Mouse (Mus musculus): Measurements from ENCODE around the gene Pcp2. TPM values are rescaled to one million over a fixed set of nuclear protein-coding genes. Genes with fewer than 3 reads are reported as not detected.
A peak's percentile ranks its signal among the peaks of the same experiment; 100 is the strongest.

Gene Pcp2
- polyA plus RNA-seq (2012; rRNA removed), result not detected in 2 replicates

DNA sequence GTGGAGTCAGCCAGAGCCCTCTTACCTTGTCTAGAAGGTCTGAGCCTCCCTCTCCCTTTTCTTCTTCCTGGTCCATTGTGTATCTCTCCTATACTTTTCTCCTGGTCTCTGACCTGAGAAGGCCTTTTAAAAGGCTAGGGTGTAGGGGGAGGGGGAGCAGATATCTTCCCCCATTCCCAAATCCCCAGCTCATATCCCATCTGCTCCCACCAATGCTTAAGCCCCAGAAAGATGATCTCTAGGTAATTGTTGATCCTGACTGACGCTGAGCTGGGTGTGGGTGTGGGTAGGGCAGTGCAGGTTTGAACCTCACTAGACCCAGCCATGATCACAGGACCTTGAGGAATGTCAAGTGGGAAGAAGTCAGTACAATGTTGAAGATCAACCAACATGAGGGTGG, at the start of gene Pcp2:
Gene Pcp2 (minus strand): TSS at position 101 of the 400 bp plus-strand sequence.
- 84% methylated on average over 1 of the region's 1 CpGs for WGBS
- DNase-seq (ENCODE audit: low read depth, low spot score), result no peak

DNA sequence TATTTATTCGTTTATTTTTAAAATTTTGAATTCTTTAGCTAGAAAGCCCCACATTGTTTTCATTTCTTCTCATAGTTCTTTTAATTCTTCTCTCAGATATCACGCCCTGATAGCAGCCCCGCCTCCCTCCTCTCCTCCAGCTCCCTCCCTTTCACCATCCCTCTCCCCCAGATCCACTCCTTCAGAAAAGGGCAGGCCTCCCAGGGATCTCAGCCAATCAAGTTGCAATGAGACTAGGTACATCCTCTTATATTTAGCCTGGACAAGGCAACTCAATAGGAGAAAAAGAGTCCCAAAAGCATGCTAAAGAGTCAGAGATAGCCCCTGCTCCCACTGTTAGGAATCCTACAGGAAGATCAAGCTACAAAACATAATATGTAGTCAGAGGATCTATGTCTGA, 49.3 kb upstream of the Pcp2 start:
- WGBS, result 48% methylated on average over 3 of the region's 3 CpGs
- DNase-seq (ENCODE audit: low read depth, low spot score), result no peak

DNA sequence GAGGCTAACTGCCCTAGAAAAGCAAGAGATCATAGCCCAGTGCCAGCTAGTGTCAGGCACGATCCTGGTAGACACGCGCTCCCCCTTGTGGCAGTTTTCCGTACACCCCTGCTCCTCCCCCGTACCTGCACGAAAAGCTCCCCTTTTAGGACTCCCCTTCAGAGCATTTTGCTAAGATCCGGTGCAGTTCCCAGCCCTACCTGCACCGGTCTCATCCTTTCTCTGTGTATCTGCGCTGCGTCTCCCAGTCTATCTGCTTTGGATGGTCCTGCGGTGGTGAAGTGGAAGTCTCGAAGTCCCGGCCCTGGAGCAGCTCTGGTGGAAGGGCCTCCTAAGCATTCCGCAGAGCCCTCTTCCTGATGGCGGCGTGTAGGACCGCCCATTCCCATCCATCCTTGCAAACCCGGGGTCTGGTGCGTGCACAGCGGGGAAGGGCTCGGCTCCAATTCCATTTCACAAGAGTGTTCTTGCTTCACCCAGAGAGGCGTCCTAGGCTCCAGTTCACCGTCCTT, 46.7 kb upstream of the Pcp2 start, which contains the start of gene Fcor:
Gene Fcor (minus strand): TSS at position 383 of the 512 bp plus-strand sequence.
- WGBS, result 2% methylated on average over 23 of the region's 23 CpGs
- DNase-seq (ENCODE audit: low read depth, low spot score), result peak; percentile 56

DNA sequence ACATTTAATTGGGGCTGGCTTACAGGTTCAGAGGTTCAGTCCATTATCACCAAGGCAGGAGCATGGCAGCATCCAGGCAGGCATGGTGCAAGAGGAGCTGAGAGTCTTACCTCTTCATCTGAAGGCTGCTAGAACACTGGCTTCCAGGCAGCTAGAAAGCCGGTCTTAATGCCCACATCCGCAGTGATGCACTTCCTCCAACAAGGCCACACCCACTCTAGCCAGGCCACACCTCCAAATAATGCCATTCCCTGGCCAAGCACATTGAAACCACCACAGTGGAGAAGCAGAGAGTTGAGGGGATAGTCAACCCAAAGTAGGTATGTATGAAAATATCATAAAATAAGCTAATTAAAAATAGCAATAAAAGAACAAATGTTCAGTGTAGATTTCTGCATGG, 45.0 kb upstream of the Pcp2 start:
- 59% methylated on average over 2 of the region's 2 CpGs for WGBS
- no peak for DNase-seq (ENCODE audit: low read depth, low spot score)

DNA sequence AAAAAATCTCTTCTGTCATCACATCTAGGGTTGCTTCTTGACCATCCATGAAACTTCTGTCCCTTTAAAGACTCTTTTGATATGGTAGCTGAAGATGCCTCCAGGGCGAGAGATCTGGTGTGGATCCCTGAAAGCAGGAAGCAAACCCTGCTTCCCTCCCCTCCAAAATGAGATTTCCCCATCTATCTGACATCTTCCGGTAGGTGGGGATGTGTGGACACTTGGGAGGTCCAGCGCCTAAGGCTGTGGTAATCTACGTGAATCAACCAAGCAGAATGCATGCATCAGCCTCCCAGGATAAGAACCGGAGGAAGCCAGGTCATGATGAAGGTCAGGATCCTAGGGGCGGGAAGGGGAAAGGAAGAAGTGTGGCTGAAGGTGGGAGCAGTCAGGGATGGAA, 40.2 kb upstream of the Pcp2 start, which contains the start of gene Mcemp1:
Gene Mcemp1 (plus strand): TSS at position 248 of the 400 bp plus-strand sequence.
- WGBS, result 72% methylated on average over 6 of the region's 6 CpGs
- no peak for DNase-seq (ENCODE audit: low read depth, low spot score)

DNA sequence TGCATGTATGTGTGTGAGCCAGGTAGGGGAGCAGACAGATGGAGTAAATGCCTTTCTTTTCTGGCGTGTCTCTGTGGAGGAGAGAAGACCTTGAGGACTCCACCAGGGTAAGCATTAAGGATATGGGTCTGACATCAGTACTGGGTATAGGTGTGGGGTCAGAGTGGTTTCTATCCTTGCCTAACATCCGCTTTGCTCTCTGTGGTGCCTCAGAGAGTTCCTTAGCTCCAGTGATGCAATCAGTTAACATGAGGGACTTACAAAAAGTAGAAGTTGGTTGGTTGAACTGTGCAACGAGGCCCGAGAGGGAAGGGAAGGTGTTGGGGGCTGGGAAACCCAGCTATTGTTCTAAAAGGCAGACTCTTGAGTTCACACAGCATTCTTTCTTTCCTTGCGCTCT, 39.1 kb upstream of the Pcp2 start:
- DNase-seq (ENCODE audit: low read depth, low spot score), result no peak
- 48% methylated on average over 5 of the region's 5 CpGs for WGBS

DNA sequence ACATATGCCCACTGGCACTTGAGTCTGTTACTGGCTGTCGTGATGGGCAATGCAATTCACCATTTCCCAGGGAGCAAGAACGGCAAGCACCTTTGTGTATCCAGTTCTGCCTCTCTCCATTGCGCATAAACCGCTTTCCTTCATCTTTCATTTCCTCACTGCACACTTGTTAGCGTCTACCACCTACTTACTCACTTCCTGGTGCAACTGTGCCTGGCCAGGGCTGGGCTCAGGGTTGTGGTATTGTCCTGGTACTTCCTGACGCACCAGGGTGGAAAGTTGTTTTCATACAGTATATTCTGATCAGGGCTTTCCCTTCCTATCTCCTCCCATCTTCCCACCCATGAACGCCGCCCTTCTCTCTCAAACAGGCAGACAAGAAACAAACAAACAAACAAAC, 35.5 kb upstream of the Pcp2 start:
- 65% methylated on average over 8 of the region's 8 CpGs for WGBS

DNA sequence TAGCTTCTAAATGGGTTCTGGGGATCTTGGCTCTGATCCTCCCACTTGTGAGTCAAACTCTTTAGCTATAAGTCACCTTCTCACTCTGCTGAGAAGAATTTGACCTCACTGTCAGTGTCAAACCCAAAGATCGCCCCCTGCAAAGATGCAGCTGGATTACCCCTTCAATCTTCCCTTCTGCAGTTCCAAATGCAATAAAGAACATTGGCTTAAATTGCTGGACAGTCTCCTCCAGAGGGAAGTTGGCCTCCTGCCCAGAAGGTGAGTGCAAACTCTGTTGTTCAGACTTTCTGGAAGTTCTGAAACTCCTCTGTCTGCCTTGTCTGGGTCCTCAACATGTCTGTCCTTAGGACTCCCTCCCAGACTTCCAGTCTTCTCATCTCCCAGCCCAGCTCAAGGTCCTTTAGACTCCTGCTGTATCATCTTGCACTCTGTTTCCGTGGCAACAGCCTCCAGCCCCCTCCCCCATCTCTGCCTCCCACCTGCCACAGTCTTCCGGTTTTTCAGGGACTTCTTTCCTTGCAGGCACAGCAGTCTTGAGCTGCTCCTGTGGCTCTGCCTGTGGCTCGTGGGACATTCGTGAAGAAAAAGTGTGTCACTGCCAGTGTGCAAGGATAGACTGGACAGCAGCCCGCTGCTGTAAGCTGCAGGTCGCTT, 31.5 kb upstream of the Pcp2 start:
- 20% methylated on average over 7 of the region's 7 CpGs for WGBS
- no peak for DNase-seq (ENCODE audit: low read depth, low spot score)

More for the DNA sequence above, 35.5 kb upstream of the Pcp2 start:
- no peak for DNase-seq (ENCODE audit: low read depth, low spot score)

DNA sequence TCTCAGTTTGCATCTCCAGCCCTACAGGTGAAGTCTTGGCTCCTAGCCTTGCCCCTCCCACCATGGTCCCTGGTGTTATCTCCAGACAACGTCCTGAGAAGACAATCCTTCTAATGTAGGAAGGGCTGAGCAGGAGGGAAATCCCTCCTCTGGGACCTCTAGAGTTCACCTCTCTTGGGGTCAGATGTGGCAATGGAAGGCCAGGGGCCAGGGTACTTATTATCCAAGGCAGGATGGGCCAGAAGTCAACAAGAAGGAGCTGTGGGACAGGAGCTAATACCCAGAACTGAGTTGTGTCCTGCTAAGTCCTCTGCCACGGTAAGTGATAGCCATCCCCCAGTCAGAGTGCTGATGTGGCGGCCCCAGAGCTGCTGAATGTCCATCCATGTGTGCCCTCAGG, 30.2 kb upstream of the Pcp2 start, which contains the start of gene Retn:
Gene Retn (plus strand): TSS at position 245 of the 400 bp plus-strand sequence.
- DNase-seq (ENCODE audit: low read depth, low spot score), result no peak
- 59% methylated on average over 3 of the region's 3 CpGs for WGBS

DNA sequence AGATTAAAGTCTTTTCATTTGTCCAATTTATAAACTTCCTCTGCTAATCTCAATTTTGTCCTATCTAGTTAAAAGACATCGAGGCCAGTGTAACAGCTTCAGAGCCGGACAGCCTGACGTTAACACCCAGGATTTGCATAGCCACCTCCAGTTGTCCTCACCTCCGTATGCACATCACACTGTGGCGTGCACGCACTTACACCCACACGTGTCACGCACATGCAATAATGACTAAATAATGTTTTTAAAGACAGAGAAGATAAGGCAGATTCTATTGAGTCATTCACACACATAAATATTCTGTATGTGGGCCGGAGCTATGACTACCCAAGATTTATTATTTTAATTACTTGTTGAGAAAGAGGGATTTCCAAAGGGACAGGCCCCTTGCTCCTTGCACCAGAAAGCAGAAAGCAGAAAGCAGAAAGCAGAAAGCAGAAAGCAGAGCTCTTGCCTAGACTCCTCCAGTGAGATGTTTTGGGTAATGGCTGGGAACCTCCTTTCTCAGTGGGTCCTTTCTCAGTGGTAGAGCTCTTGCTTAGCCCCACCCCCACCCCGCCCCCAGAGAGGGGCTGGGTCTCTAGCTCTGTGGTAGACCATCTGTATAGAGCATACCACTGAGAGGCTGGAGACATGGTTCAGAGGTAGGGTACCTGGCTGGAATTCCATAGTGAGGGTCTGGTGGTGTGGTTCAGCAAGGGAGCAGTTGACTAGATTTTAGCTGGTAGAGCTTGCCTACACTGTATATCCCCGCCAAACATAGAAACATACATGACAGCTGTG, 29.6 kb upstream of the Pcp2 start:
- 68% methylated on average over 11 of the region's 11 CpGs for WGBS
- DNase-seq (ENCODE audit: low read depth, low spot score), result no peak

DNA sequence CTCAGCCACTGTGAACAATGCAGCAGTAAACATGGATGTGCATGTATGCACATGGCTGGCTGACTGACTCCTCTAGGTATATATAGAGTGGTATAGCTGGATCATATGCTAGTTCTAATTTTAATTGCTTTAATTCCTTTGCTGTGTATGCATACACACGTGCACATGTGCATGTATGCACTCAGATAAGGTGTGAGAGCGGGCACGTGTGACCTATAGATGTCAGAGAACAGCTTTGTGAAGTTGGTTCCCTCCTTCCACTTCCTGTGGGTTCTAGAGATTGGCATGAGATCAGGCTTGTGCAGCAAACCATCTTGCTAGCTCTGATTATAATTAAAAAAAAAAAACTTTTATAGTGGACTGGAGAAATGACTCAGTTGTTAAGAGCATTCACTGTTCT, 27.5 kb upstream of the Pcp2 start:
- DNase-seq (ENCODE audit: low read depth, low spot score), result no peak
- WGBS, result 58% methylated on average over 3 of the region's 3 CpGs

DNA sequence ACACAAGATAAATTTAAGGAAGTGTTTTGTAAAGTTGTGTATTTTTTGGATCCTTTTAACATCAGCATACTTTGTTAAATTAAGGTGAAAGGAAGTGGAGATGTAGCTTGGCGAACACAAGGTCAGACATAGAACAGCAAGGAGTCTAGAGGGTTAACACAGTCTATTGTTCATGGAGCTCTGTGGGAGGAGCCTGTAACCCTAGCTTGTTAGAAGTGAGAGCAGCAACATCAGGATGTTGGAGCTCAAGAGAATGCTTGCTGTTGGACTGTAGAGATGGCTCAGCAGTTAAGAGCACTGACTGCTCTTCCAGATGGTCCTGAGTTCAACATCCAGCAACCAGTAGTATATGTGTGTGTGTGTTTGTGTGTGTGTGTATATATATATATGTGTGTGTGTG, 23.6 kb upstream of the Pcp2 start:
- 60% methylated on average over 1 of the region's 1 CpGs for WGBS
- no peak for DNase-seq (ENCODE audit: low read depth, low spot score)

DNA sequence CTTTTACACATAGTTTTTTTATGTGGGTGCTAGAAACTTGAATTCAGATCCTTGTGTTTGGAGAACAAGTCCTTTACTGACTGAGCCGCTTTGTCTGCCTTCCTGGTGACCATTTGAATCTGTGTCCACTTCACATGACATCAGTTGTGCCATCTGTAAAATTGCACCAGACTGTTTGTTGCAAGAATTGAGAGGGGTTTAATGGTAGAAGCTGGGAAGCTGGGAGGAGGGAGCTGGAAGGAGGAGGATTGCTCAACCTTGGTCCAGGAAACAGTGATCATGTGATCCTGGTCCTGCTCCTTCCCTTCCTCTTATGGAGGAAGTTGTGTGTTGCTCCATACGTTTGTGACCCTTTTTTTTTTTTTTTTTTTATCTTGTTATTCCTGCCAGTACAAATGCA, 22.9 kb upstream of the Pcp2 start:
- WGBS, result 50% methylated on average over 2 of the region's 2 CpGs
- DNase-seq (ENCODE audit: low read depth, low spot score), result no peak

DNA sequence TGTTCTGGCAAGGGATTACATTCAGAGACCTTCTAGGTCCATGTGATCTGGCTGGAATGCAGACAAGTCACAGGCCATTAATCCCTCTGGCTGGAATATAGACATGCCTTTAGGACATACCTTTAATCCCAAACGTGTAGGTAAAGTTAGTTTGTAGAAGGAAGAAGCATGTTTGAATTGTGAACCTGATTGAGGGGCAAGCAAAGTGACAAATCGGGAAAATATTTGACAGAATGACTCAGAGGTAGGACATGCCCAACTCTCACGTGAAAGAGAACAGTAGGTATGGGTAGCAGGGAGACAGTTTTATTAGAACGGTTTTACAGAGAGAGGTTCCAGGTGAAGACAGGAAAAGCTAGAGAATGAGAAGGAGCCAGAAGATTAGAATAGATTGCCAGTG, 22.2 kb upstream of the Pcp2 start:
- 36% methylated on average over 4 of the region's 4 CpGs for WGBS

DNA sequence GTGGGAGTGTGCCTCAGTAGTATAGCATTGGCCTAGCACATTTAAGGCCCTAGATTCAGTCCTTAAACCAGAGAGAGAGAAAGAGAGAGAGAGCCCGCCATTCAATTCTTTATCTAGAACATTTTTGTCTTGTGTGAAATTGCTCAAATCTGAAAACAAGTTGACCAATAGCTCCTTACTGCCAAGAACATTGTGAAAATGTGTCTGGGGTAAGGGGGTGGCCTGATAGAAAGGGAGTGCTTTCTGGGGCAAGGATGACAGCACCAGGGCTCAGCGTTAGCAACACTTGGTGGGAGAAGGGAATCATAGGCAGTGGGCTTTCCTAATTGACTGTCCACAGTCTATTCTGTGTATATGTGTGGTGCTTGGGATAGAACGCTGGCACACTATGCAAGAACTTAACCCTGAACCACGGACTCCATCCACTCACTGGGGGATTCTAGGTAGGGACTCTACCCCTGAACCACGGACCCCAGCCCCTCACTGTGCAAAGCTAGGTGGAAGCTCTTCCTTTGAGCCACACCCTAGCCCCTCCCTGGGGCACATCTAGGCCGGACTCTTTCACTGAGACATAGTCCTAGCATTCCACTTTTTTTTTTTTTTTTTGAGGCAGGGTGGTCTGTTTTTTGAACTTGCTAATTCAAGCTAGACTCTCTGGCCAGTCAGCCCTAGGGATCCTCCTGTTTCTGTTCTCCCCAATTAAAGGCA, 21.6 kb upstream of the Pcp2 start:
- no peak for DNase-seq (ENCODE audit: low read depth, low spot score)
- WGBS, result 74% methylated on average over 6 of the region's 6 CpGs

More for the DNA sequence above, 22.2 kb upstream of the Pcp2 start:
- no peak for DNase-seq (ENCODE audit: low read depth, low spot score)

DNA sequence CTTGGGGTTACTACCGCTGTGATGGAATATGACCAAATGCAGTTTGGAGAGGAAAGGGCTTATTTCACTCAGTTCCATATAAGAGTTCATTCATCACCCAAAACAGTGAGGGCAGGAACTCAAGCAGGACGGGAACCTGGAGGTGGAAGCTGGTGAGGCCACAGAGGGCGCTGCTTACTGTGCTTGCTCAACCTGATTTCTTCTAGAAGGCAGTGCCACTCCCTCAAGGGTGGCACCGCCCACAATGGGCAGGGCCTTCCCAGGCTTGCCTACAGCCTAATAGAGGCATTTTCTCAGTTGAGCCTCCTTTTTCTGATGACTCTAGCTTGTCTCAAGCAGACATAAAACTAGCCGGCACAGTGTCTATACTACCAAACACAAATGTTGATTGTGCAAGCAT, 20.5 kb upstream of the Pcp2 start:
- DNase-seq (ENCODE audit: low read depth, low spot score), result no peak
- WGBS, result 18% methylated on average over 5 of the region's 5 CpGs

DNA sequence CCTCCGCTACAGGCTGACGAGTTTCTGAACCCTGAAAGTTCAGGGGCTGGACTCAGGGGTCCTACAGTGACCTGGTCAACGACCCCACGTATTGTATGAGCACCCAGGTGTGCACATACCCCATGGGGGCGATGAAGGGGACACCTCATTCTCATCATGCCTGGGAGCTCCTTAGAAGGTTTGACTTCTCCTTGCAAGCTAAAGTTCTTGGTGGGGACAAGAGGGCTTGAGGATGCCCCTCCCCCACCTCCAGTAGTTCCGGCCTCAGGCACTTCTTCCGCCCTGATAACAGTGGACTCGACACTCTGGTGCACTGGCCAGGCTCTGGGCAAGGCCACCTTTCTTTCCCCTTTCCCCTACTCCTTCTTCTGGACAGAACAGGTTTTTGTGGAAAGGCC, 6.1 kb upstream of the Pcp2 start:
- DNase-seq (ENCODE audit: low read depth, low spot score), result no peak
- 4% methylated on average over 8 of the region's 8 CpGs for WGBS

DNA sequence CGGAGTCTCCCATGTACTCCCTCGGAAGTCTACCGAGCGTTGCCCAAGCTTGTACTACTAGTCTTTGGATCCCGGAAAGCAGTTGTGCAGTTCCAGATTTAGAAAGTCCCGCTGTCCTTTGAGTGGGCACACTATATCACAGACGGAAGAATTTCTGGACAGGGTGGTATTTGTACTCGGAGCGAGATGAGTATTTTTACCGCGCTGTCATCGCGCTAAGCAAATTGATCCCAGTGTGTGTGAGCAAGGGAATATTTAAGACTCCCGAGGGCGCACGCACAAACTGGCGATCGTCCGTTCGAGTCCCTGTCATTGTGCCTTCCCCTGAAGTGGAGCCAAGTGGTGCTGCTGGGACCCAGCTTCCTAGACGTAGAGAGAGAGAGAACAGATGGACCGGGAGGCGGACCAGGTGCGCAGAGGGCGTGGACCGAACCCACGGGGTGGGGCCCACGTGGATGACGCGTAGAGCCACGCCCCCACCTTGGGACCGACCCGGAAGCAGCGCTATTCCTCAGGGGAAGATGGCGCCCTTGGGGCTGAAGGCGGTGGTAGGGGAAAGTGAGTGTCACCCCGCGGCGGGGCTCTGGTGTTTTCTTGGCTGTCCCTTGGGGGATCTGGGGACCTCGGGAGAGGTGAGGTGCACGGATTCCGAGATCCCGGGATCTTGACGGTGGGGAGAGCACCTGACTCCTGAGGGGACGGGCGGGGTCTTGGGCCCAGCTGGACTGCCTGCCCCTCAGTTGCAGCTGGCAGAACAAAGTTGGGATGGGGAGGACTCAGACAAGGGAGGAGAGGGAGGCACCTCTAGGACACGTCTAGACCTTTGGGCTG, 5.5 kb upstream of the Pcp2 start, which contains the start of gene Stxbp2:
Gene Stxbp2 (plus strand): TSS at position 309 of the 831 bp plus-strand sequence.
- DNase-seq (ENCODE audit: low read depth, low spot score), result peak; percentile 70
- WGBS, result 4% methylated on average over 47 of the region's 47 CpGs

DNA sequence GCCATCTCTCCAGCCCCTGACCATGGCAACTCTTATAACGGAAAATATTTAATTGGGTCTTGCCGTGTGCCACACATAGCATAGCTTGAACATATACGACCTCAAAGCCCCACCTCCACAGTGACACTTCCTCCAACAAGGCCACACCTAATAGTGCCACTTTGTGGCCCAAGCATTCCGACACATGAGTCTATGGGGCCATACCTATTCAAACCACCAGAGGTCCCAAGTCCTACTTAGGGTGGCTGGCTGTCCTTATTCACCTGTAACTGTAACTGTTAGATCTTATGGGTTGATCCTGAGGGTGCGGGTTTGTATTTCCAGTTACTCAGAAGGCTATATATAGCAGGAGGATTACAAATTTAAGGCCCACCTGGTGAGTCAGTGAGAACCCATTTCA, 2.7 kb upstream of the Pcp2 start:
- no peak for DNase-seq (ENCODE audit: low read depth, low spot score)
- whole genome bisulfite sequencing, result 26% methylated on average over 5 of the region's 5 CpGs

All from large intestine, adult 2 months (tissue).